15 mouse cellular contexts compared by ENCODE assay signal in the genomic region with DNA sequence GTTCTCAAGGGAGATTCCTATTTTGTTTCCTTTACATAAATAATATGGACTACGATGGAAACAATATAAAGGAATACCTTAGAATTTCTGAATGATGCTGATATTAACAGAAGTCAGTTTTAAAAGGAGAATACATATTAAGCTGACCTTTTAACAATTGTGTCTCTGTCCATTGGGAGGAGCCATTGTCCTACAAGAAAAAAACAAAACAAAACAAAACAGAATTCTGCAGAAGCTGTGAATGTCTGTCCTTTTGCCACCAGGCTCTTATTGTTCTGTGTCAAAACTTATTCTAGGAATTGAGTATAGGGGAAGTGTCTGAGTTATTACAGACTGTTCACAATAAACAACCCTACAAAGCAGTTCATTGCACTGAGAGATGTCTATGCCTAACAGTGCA.
DNase-seq lines count a peak whose midpoint lies in the region; ATAC-seq and TF ChIP-seq lines count a peak whose summit lies in the region.
"Had no signal": no experiment of that assay in that cellular context is flagged by ENCODE, and none has a peak within 500 bp of the region (broad histone marks: within the 10 kb centered on the region; RNA-seq: fewer than 3 reads in every experiment).

No protein-coding gene starts in this region.

- H3K9ac ChIP-seq in hindbrain, postnatal 0 days (replicated peaks; ENCODE audit: low read length), result no peak overlapping the region
- H3K9ac ChIP-seq in hindbrain, embryonic 16.5 days (ENCODE audit: low read depth, low read length), result no peak overlapping the region
- no peak overlapping the region for H3K9ac ChIP-seq in lung, postnatal 0 days (replicated peaks; ENCODE audit: low read depth)
- H3K9ac ChIP-seq: embryonic facial prominence, embryonic 15.5 days; midbrain, embryonic 12.5 days; neural tube, embryonic 12.5 days had no signal

- CTCF ChIA-PET in Patski (lab: Charles Lee), result interaction anchor here (0.6 to 1.2 kb wide), 5 partner anchors 10 to 1157 kb away, joined by 3 read pairs; no protein-coding TSS in a partner anchor

- no peaks in the 10 kb centered on the region for H3K27me3 ChIP-seq in hindbrain, postnatal 0 days (ENCODE audit: insufficient read depth, low read length)
- no peaks in the 10 kb centered on the region for H3K27me3 ChIP-seq in hindbrain, embryonic 16.5 days (replicated peaks; ENCODE audit: control insufficient read depth, insufficient read depth, low read length)
- no peaks in the 10 kb centered on the region for H3K27me3 ChIP-seq in lung, postnatal 0 days (replicated peaks; ENCODE audit: insufficient read depth, low read length)
- H3K27me3 ChIP-seq in Patski, result peaks cover 5% of the 10 kb centered on the region
- H3K27me3 ChIP-seq: embryonic facial prominence, embryonic 15.5 days; midbrain, embryonic 12.5 days; neural tube, embryonic 12.5 days had no signal

- no peaks in the 10 kb centered on the region for H3K9me3 ChIP-seq in hindbrain, postnatal 0 days (ENCODE audit: low read length)
- H3K9me3 ChIP-seq in hindbrain, embryonic 16.5 days (ENCODE audit: control insufficient read depth, low read length), result peaks cover 3% of the 10 kb centered on the region; the same call in 1 of the 2 replicates
- no peaks in the 10 kb centered on the region for H3K9me3 ChIP-seq in lung, postnatal 0 days (ENCODE audit: low read length)
- H3K9me3 ChIP-seq: embryonic facial prominence, embryonic 15.5 days; midbrain, embryonic 12.5 days; neural tube, embryonic 12.5 days had no signal

- ATAC-seq in hindbrain, postnatal 0 days, result no peak
- ATAC-seq in hindbrain, embryonic 16.5 days, result no peak
- no peak for ATAC-seq in lung, postnatal 0 days
- no peak for ATAC-seq in Patski

- POLR2A ChIA-PET in Patski (lab: Charles Lee), result no interaction called here

- TF ChIP-seq POLR2A in lung, adult 2 months (IDR thresholded peaks at IDR 0.05; ENCODE audit: borderline replicate concordance, extremely low read depth, low read depth, low read length), result no peak

- DNase-seq in hindbrain, postnatal 0 days (ENCODE audit: low spot score), result peak; percentile 54
- peak; percentile 28 for DNase-seq in lung, postnatal 0 days (ENCODE audit: low spot score)
- DNase-seq in lung, adult 2 months, result no peak
- DNase-seq in Patski (ENCODE audit: low read depth, low spot score), result no peak
- DNase-seq in retina, postnatal 7 days (ENCODE audit: low read depth, low spot score), result peak; percentile 2
- DNase-seq in right cerebral cortex, adult 18-20 months, result no peak
- DNase-seq in embryo, embryonic 10.5 days (ENCODE audit: low spot score), result no peak
- DNase-seq: adrenal gland, postnatal 25 days; heart, adult 11 months; heart, postnatal 10 days; lung, postnatal 10 days had no signal

- TF ChIP-seq EP300 in lung, postnatal 0 days (IDR thresholded peaks at IDR 0.05), result no peak

- H3K27ac ChIP-seq in hindbrain, postnatal 0 days, result no peak overlapping the region
- no peak overlapping the region for H3K27ac ChIP-seq in hindbrain, embryonic 16.5 days (ENCODE audit: low read depth, low read length)
- no peak overlapping the region for H3K27ac ChIP-seq in lung, postnatal 0 days (ENCODE audit: low read length)
- H3K27ac ChIP-seq: embryonic facial prominence, embryonic 15.5 days; midbrain, embryonic 12.5 days; neural tube, embryonic 12.5 days had no signal

- 43% methylated on average over 1 of the region's 1 CpGs for WGBS in hindbrain, postnatal 0 days
- WGBS in hindbrain, embryonic 16.5 days, result 49% methylated on average over 1 of the region's 1 CpGs
- WGBS in lung, postnatal 0 days, result 60% methylated on average over 1 of the region's 1 CpGs
- WGBS in lung, adult 2 months, result 52% methylated on average over 1 of the region's 1 CpGs

- H3K4me3 ChIP-seq in hindbrain, postnatal 0 days (ENCODE audit: low read length), result no peak overlapping the region
- H3K4me3 ChIP-seq in hindbrain, embryonic 16.5 days (ENCODE audit: low read length), result no peak overlapping the region
- no peak overlapping the region for H3K4me3 ChIP-seq in lung, postnatal 0 days (ENCODE audit: low read depth, low read length)
- H3K4me3 ChIP-seq in lung, adult 2 months (replicated peaks; ENCODE audit: extremely low read depth, low read depth, low read length), result no peak overlapping the region
- H3K4me3 ChIP-seq: embryonic facial prominence, embryonic 15.5 days; midbrain, embryonic 12.5 days; neural tube, embryonic 12.5 days had no signal

- TF ChIP-seq CTCF in hindbrain, postnatal 0 days (IDR thresholded peaks at IDR 0.05; ENCODE audit: low read depth), result peak; percentile 47
- TF ChIP-seq CTCF in lung, postnatal 0 days (IDR thresholded peaks at IDR 0.05), result peak; percentile 47
- no peak for TF ChIP-seq CTCF in lung, adult 2 months (IDR thresholded peaks at IDR 0.05; ENCODE audit: insufficient read depth, low read length)
- peak; percentile 55 for TF ChIP-seq CTCF in Patski (IDR thresholded peaks at IDR 0.05)

- no peaks in the 10 kb centered on the region for H3K4me1 ChIP-seq in hindbrain, postnatal 0 days (ENCODE audit: insufficient read depth, low read length)
- H3K4me1 ChIP-seq in hindbrain, embryonic 16.5 days (ENCODE audit: control insufficient read depth, insufficient read depth, low read depth, low read length), result no peaks in the 10 kb centered on the region
- no peaks in the 10 kb centered on the region for H3K4me1 ChIP-seq in lung, postnatal 0 days (ENCODE audit: insufficient read depth, low read depth, low read length)
- no peaks in the 10 kb centered on the region for H3K4me1 ChIP-seq in lung, adult 2 months (ENCODE audit: control insufficient read depth, insufficient read depth, low read length)
- H3K4me1 ChIP-seq: embryonic facial prominence, embryonic 15.5 days; midbrain, embryonic 12.5 days; neural tube, embryonic 12.5 days had no signal

- in situ Hi-C loops in Patski (cut with MboI; ENCODE audit: low pct_unique_long_range_greater_than_20kb), result no loop called here

- H3K36me3 ChIP-seq in hindbrain, postnatal 0 days (ENCODE audit: insufficient read depth, low read length), result no peaks in the 10 kb centered on the region
- H3K36me3 ChIP-seq in hindbrain, embryonic 16.5 days (ENCODE audit: control insufficient read depth, insufficient read depth, low read length), result no peaks in the 10 kb centered on the region
- H3K36me3 ChIP-seq in lung, postnatal 0 days (ENCODE audit: insufficient read depth, low read length), result no peaks in the 10 kb centered on the region
- H3K36me3 ChIP-seq: embryonic facial prominence, embryonic 15.5 days; midbrain, embryonic 12.5 days; neural tube, embryonic 12.5 days had no signal

- no peak overlapping the region for H3K4me2 ChIP-seq in hindbrain, postnatal 0 days (ENCODE audit: low read depth, low read length)
- H3K4me2 ChIP-seq in hindbrain, embryonic 16.5 days (ENCODE audit: low read length), result no peak overlapping the region
- no peak overlapping the region for H3K4me2 ChIP-seq in lung, postnatal 0 days (replicated peaks; ENCODE audit: low read depth, low read length)
- H3K4me2 ChIP-seq: embryonic facial prominence, embryonic 15.5 days; midbrain, embryonic 12.5 days; neural tube, embryonic 12.5 days had no signal

Comparison
In these comparisons a context has a peak if more than half of its experiments do, and no peak if none do; other contexts are left out.
1. DNase-seq: peak in hindbrain, postnatal 0 days (single experiment), lung, postnatal 0 days (single experiment) and retina, postnatal 7 days (single experiment); none in lung, adult 2 months (single experiment), Patski (single experiment), right cerebral cortex, adult 18-20 months (single experiment) and embryo, embryonic 10.5 days (single experiment).